Comparison of ENCODE assay signal across 8 mouse cellular contexts in the genomic region with DNA sequence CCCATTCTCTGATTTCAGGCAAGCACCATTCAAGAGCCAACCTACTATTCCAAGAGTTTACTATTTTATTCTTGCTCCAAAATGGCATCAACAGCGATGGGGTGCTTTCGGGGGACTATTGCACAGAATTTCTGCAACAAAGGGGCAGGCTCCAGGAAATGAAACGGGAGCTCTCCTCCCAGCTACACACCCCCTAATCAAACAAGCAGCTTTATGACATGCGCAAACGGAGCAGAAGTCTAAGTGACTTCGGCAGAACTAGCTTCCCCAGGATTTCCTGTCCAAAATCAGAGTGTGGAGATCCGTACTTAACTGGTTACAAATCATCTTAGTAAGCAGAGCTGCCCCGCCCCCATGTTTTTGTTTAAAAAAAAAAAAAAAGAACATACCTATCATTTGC.
A peak's percentile ranks its signal among the peaks of the same experiment; 100 is the strongest.
DNase-seq lines count a peak whose midpoint lies in the region; ATAC-seq and TF ChIP-seq lines count a peak whose summit lies in the region.

No protein-coding gene starts in this region.

- TF ChIP-seq POLR2A in cerebellum, adult 2 months (IDR thresholded peaks at IDR 0.05; ENCODE audit: borderline replicate concordance, insufficient read depth, low read length), result no peak

- no peaks in the 10 kb centered on the region for H3K4me1 ChIP-seq in ES-E14 (ENCODE audit: control insufficient read depth in 2 of 2, insufficient read depth in 2 of 2, low read length in 2 of 2, poor library complexity in 1 of 2)
- peaks cover 3% of the 10 kb centered on the region; the same call in 1 of the 2 replicates for H3K4me1 ChIP-seq in cerebellum, adult 2 months (ENCODE audit: control insufficient read depth, insufficient read depth, low read length)
- H3K4me1 ChIP-seq in hindbrain, embryonic 10.5 days (replicated peaks), result peaks cover 25% of the 10 kb centered on the region
- H3K4me1 ChIP-seq in lung, embryonic 15.5 days, result peaks cover 13% of the 10 kb centered on the region

- peak overlapping the region; percentile 83 for H3K4me2 ChIP-seq in lung, embryonic 15.5 days

- no peak for TF ChIP-seq CTCF in cerebellum, adult 2 months (IDR thresholded peaks at IDR 0.05; ENCODE audit: borderline replicate concordance, insufficient read depth, low read depth, low read length)

- WGBS in cerebellum, adult 2 months, result 3% methylated on average over 8 of the region's 8 CpGs
- WGBS in hindbrain, embryonic 10.5 days, result 7% methylated on average over 8 of the region's 8 CpGs
- WGBS in lung, embryonic 15.5 days, result under 1% methylated on average over 8 of the region's 8 CpGs

- H3K9ac ChIP-seq in ES-E14 (ENCODE audit: insufficient read depth, low read depth, low read length, poor library complexity, severe bottlenecking), result no peak overlapping the region
- peak overlapping the region; percentile 45 for H3K9ac ChIP-seq in lung, embryonic 15.5 days

- 0 out of 4 replicates have a peak overlapping the region, but pooled peaks of 1 of the 2 experiments have one; percentile 30 for H3K4me3 ChIP-seq in ES-E14 (ENCODE audit: insufficient read depth in 1 of 2, low read depth in 1 of 2, low read length in 2 of 2, poor library complexity in 1 of 2, severe bottlenecking in 1 of 2)
- peak overlapping the region; percentile 83 for H3K4me3 ChIP-seq in cerebellum, adult 2 months (replicated peaks; ENCODE audit: insufficient read depth, low read depth, low read length)
- H3K4me3 ChIP-seq in hindbrain, embryonic 10.5 days, result peak overlapping the region; percentile 50
- H3K4me3 ChIP-seq in lung, embryonic 15.5 days, result peak overlapping the region; percentile 57

- peak; percentile 51 for ATAC-seq in frontal cortex, adult (ENCODE audit: low TSS enrichment)
- peak; percentile 86; the same call in 1 of the 2 replicates for ATAC-seq in lung, embryonic 15.5 days (ENCODE audit: borderline replicate concordance, extremely low read depth, low FRiP score, low TSS enrichment)

- no peaks in the 10 kb centered on the region for H3K36me3 ChIP-seq in ES-E14 (ENCODE audit: control insufficient read depth, insufficient read depth, low read length, poor library complexity, severe bottlenecking)
- H3K36me3 ChIP-seq in hindbrain, embryonic 10.5 days, result no peaks in the 10 kb centered on the region
- H3K36me3 ChIP-seq in lung, embryonic 15.5 days, result no peaks in the 10 kb centered on the region

- no peaks in the 10 kb centered on the region for H3K9me3 ChIP-seq in ES-E14 (ENCODE audit: control insufficient read depth, insufficient read depth, low read depth, low read length)
- H3K9me3 ChIP-seq in hindbrain, embryonic 10.5 days, result no peaks in the 10 kb centered on the region
- H3K9me3 ChIP-seq in lung, embryonic 15.5 days, result no peaks in the 10 kb centered on the region

- no peak overlapping the region for H3K27ac ChIP-seq in ES-E14 (ENCODE audit: insufficient read depth, low read depth, low read length, poor library complexity, severe bottlenecking)
- no peak overlapping the region for H3K27ac ChIP-seq in cerebellum, adult 2 months (ENCODE audit: insufficient read depth, low read length)
- peak overlapping the region; percentile 78 for H3K27ac ChIP-seq in hindbrain, embryonic 10.5 days
- H3K27ac ChIP-seq in lung, embryonic 15.5 days, result peak overlapping the region; percentile 93

- no peak for DNase-seq in ES-E14 (ENCODE audit: low read depth, low spot score)
- DNase-seq in cerebellum, adult 2 months, result peak; percentile 62 to 63
- DNase-seq in hindbrain, embryonic 10.5 days (ENCODE audit: low spot score), result peak; percentile 64
- peak; percentile 54 for DNase-seq in layer of hippocampus, adult 9-11 months
- DNase-seq in ovary, adult 18-20 months (ENCODE audit: low spot score), result peak; percentile 53
- peak; percentile 20 to 35 for DNase-seq in thymus, postnatal 36 days

- no peaks in the 10 kb centered on the region for H3K27me3 ChIP-seq in cerebellum, adult 2 months (ENCODE audit: control insufficient read depth, insufficient read depth, low read length)
- no peaks in the 10 kb centered on the region for H3K27me3 ChIP-seq in hindbrain, embryonic 10.5 days (ENCODE audit: insufficient read depth, poor library complexity, severe bottlenecking)
- no peaks in the 10 kb centered on the region for H3K27me3 ChIP-seq in lung, embryonic 15.5 days

- in situ Hi-C loops in ES-E14 (cut with MboI; ENCODE audit: low sequenced_read_pairs in 2 of 2, unreplicated experiment in 2 of 2), result no loop called here

TF ChIP-seq in ES-E14, 5 proteins besides CTCF, POLR2A, EP300 and RAD21:
- TF ChIP-seq HCFC1 (IDR thresholded peaks at IDR 0.05; ENCODE audit: borderline replicate concordance, insufficient read depth, low read length) (no peak), CHD2 (IDR thresholded peaks at IDR 0.05; ENCODE audit: low read depth, low read length) (no peak), ZNF384 (IDR thresholded peaks at IDR 0.05; ENCODE audit: low read depth, low read length) (0 out of 2 replicates have a peak, but pooled peaks have one; percentile 5), ZC3H11A (IDR thresholded peaks at IDR 0.05; ENCODE audit: borderline replicate concordance, low read depth, low read length) (no peak), MAFK (IDR thresholded peaks at IDR 0.05; ENCODE audit: insufficient read depth, low read depth, low read length) (no peak)

Comparison
In these comparisons a context has a peak if more than half of its experiments do, and no peak if none do; other contexts are left out.
1. H3K27ac ChIP-seq: peak in hindbrain, embryonic 10.5 days (single experiment) and lung, embryonic 15.5 days (single experiment); none in ES-E14 (single experiment) and cerebellum, adult 2 months (single experiment).